Mouse (Mus musculus) cerebellum, adult 9-10 months (tissue): Measurements from ENCODE around the gene Pkig.

Source experiments
- DNase-seq: peaks from one replicate; pipeline ENCODE4 v3.0.0; 2022

Pkig gene

GRCm38 (mm10) chr2:163712473-163712872 is 54.3 kb downstream of the Pkig start:
- DNase-seq = no peak

- DNase-seq = no peak
Observed at GRCm38 (mm10) chr2:163712874-163713273, 54.7 kb downstream of the Pkig start.

- no peak for DNase-seq
Observed at GRCm38 (mm10) chr2:163713340-163713739, 55.2 kb downstream of the Pkig start.

- no peak for DNase-seq
Observed at GRCm38 (mm10) chr2:163716448-163716847, 58.3 kb downstream of the Pkig start.

- no peak for DNase-seq
Observed at GRCm38 (mm10) chr2:163716853-163717252, 58.7 kb downstream of the Pkig start.

- peak; percentile 56 for DNase-seq
Observed at GRCm38 (mm10) chr2:163718526-163718925, 60.3 kb downstream of the Pkig start.

- DNase-seq = peak; percentile 88
Observed at GRCm38 (mm10) chr2:163718951-163719603, 60.9 kb downstream of the Pkig start.

- no peak for DNase-seq
Observed at GRCm38 (mm10) chr2:163719616-163720015, 61.4 kb downstream of the Pkig start.

- DNase-seq = peak; percentile 83
Observed at GRCm38 (mm10) chr2:163722550-163722949, 64.4 kb downstream of the Pkig start.

- DNase-seq = no peak
Observed at GRCm38 (mm10) chr2:163726766-163727393, 68.7 kb downstream of the Pkig start.

GRCm38 (mm10) chr2:163728300-163728699 is 70.1 kb downstream of the Pkig start:
- DNase-seq = no peak

GRCm38 (mm10) chr2:163732021-163732420 is 73.8 kb downstream of the Pkig start:
- no peak for DNase-seq

- no peak for DNase-seq
Observed at GRCm38 (mm10) chr2:163735163-163735562, 77.0 kb downstream of the Pkig start.

GRCm38 (mm10) chr2:163735980-163736379 is 77.8 kb downstream of the Pkig start:
- DNase-seq = no peak

GRCm38 (mm10) chr2:163742656-163743055 is 84.5 kb downstream of the Pkig start:
- no peak for DNase-seq

GRCm38 (mm10) chr2:163743357-163743756 is 85.2 kb downstream of the Pkig start:
- no peak for DNase-seq

GRCm38 (mm10) chr2:163744801-163745570 is 86.8 kb downstream of the Pkig start:
- DNase-seq = no peak

- no peak for DNase-seq
Observed at GRCm38 (mm10) chr2:163749647-163750611, 91.7 kb downstream of the Pkig start, which contains the start of gene Ada. TSS of gene Ada (minus strand) at chr2:163750239.

GRCm38 (mm10) chr2:163754228-163754627 is 96.0 kb downstream of the Pkig start:
- no peak for DNase-seq

- no peak for DNase-seq
Observed at GRCm38 (mm10) chr2:163756723-163757122, 98.5 kb downstream of the Pkig start.

GRCm38 (mm10) chr2:163758146-163758545 is 100.0 kb downstream of the Pkig start:
- no peak for DNase-seq

GRCm38 (mm10) chr2:163760589-163760988 is 102.4 kb downstream of the Pkig start:
- no peak for DNase-seq

- no peak for DNase-seq
Observed at GRCm38 (mm10) chr2:163761402-163761801, 103.2 kb downstream of the Pkig start.
